Mouse (Mus musculus) midbrain, embryonic 14.5 days (tissue): ENCODE data around the gene Strn4. TPM values are rescaled to one million over a fixed set of nuclear protein-coding genes. Genes with fewer than 3 reads are reported as not detected.

Experiments
- ATAC-seq: fragments of 200-750 bp; cut with Nextera tagmentation; 2 replicates; pipeline ENCODE4 v1.8.0; 2017; ENCODE audit warnings: moderate number of reproducible peaks, moderate library complexity; ENCODE audit not compliant: low FRiP score, low TSS enrichment
- DNase-seq: peaks from one replicate; pipeline ENCODE4 v3.0.0-alpha.2; 2015
- H3K27ac ChIP-seq: fragments of 300-500 bp; sonication (generic); replicated peaks from 2 replicates; pipeline ENCODE4 v1.5.1; 2014; ENCODE audit warnings: mild to moderate bottlenecking, low read depth, low read length, moderate library complexity
- H3K27me3 ChIP-seq: fragments of 300-500 bp; sonication (generic); 2 replicates; pipeline ENCODE4 v1.6.1; 2014; ENCODE audit warnings: low read length, control low read depth, mixed read lengths; ENCODE audit not compliant: control insufficient read depth, insufficient read depth
- H3K36me3 ChIP-seq: fragments of 300-500 bp; sonication (generic); 2 replicates; pipeline ENCODE4 v1.6.1; 2014; ENCODE audit warnings: low read length, control low read depth; ENCODE audit not compliant: control insufficient read depth, insufficient read depth
- H3K4me1 ChIP-seq: fragments of 300-500 bp; sonication (generic); 2 replicates; pipeline ENCODE4 v1.6.1; 2014; ENCODE audit warnings: mild to moderate bottlenecking, antibody characterized with exemption, low read length, control low read depth; ENCODE audit not compliant: control insufficient read depth, insufficient read depth
- H3K4me2 ChIP-seq: fragments of 300-500 bp; sonication (generic); 2 replicates; pipeline ENCODE4 v1.6.1; 2014; ENCODE audit warnings: mild to moderate bottlenecking, low read length, moderate library complexity
- H3K4me3 ChIP-seq: fragments of 300-500 bp; sonication (generic); replicated peaks from 2 replicates; pipeline ENCODE4 v1.5.1; 2014; ENCODE audit warnings: low read depth, low read length
- H3K9ac ChIP-seq: fragments of 300-500 bp; sonication (generic); replicated peaks from 2 replicates; pipeline ENCODE4 v1.6.1; 2014; ENCODE audit warnings: mild to moderate bottlenecking, low read length, moderate library complexity
- H3K9me3 ChIP-seq: fragments of 300-500 bp; sonication (generic); 2 replicates; pipeline ENCODE4 v1.6.1; 2016; ENCODE audit warnings: low read length, control low read depth, mixed read lengths; ENCODE audit not compliant: control insufficient read depth
- WGBS: fragments of 180-500 bp; shearing (Covaris S2); extraction: QIAGEN DNeasy Blood & Tissue Kit; methylation state at CpG from one replicate; pipeline ENCODE4 v1.1.7; 2014; 5-methylcytosine and 5-hydroxymethylcytosine counted together
- polyA plus RNA-seq: library from polyadenylated mRNA; unstranded; fragments of >200 nt; fragmentation: Nextera tagmentation; extraction: Ambion mirVana; gene quantifications from 2 replicates; pipeline ENCODE4 v1.2.1, GENCODE M21; 2014

The Strn4 gene
- polyA plus RNA-seq, 1 experiment from 2014 or later: 213 TPM

GRCm38 (mm10) chr7:16827274-16827673 lies 11.6 kb downstream of the Strn4 start:
- no peaks in the 10 kb centered on the region for H3K4me1 ChIP-seq
- H3K9me3 ChIP-seq: no peaks in the 10 kb centered on the region
- H3K27ac ChIP-seq: no peak overlapping the region
- DNase-seq (no peak), ATAC-seq (no peak)
- H3K4me2 ChIP-seq: no peak overlapping the region
- H3K4me3 ChIP-seq: no peak overlapping the region
- H3K36me3 ChIP-seq: peaks cover 99% of the 10 kb centered on the region
- WGBS: 90% methylated on average over 4 of the region's 4 CpGs
- H3K9ac ChIP-seq: no peak overlapping the region; the same call in 1 of the 2 replicates
- no peaks in the 10 kb centered on the region for H3K27me3 ChIP-seq

- DNase-seq (no peak), ATAC-seq (no peak)
- H3K36me3 ChIP-seq: peaks cover 99% of the 10 kb centered on the region
- no peak overlapping the region for H3K4me3 ChIP-seq
- no peak overlapping the region for H3K27ac ChIP-seq
- no peak overlapping the region for H3K9ac ChIP-seq
- no peaks in the 10 kb centered on the region for H3K9me3 ChIP-seq
- H3K4me1 ChIP-seq: no peaks in the 10 kb centered on the region
- H3K4me2 ChIP-seq: no peak overlapping the region
- H3K27me3 ChIP-seq: no peaks in the 10 kb centered on the region
- 89% methylated on average over 9 of the region's 9 CpGs for WGBS
Observed at GRCm38 (mm10) chr7:16830449-16830848, 14.8 kb downstream of the Strn4 start.

DNA sequence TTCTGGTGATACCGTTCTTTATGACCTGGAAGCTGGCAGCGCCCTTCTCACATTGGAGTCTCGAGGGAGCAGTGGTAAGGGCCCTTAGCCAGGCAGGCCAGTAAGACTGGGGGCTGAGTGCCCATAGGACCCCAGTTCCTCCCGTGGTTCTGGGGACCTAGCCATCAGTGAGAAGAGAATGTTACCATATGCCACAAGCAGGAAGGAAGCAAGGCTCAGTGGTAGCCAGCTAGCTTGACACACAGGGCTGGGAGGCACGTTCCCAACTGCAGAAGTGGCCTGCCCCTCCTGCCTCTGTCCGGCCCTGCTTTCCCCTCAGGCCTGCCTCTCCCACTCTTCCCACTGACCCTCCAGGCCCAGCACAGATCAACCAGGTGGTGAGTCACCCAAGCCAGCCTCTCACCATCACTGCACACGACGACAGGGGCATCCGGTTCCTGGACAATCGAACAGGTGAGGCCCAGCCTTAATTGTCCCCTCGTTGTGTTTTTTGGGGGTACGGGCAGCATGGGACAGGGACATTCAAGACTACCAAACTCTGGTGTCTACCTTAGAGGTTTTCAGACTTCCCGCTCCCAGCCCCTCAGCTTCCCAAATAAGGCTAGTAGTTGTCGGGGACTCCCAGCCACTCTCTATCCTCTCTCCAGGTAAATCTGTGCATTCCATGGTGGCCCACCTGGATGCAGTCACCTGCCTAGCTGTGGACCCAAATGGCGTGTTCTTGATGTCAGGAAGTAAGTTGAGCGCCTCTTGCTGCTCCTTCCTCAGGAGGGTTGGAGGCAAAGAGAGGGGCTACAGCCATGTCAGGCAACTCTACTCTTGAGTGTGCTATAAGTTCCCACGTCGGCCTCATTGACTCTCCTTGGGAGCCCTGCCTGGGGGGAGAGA lies 22.5 kb downstream of the Strn4 start:
- Histone ChIP-seq H3K4me3 (no peak overlapping the region), H3K9ac (no peak overlapping the region), H3K27me3 (no peaks in the 10 kb centered on the region), H3K36me3 (peaks cover 78% of the 10 kb centered on the region), H3K4me1 (no peaks in the 10 kb centered on the region), H3K4me2 (no peak overlapping the region), H3K27ac (no peak overlapping the region), H3K9me3 (no peaks in the 10 kb centered on the region)
- DNase-seq (no peak), ATAC-seq (no peak)
- WGBS: 96% methylated on average over 18 of the region's 18 CpGs

DNA sequence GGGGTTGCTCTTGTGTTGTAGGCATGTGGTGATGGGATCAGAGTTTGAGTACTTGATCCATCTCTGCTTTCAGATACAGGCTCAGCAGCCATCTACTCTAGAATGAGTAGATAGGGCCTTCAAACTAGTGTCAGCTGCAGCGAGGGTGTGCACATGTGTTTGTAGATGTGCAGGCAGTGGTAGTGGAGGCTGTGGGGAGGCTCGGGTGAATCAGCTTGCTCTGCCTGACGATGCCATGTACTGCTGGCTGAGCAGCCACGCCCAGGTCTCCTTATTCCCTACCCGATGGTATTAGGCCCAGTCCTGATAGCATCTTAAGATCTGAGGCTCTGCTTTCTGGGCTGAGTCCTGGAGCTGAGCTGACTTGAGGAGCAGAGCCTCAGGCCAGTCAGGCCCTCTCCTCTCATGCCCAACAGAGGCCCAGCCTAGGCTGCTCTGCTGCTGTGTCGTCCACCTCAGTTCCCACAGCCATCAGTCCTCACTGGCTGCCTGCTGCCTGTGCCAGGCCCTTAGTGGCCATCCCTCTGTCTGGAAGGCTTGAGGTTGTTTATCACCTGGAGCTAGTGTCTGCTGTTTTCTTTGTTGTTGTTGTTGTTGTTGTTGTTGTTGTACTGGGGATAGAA lies 23.2 kb downstream of the Strn4 start:
- peaks cover 6% of the 10 kb centered on the region for H3K4me1 ChIP-seq
- no peak for ATAC-seq

GRCm38 (mm10) chr7:16839427-16840108 lies 23.9 kb downstream of the Strn4 start:
- WGBS: 94% methylated on average over 12 of the region's 12 CpGs
- no peak overlapping the region for H3K27ac ChIP-seq
- H3K27me3 ChIP-seq: no peaks in the 10 kb centered on the region
- H3K36me3 ChIP-seq: peaks cover 64% of the 10 kb centered on the region
- no peak overlapping the region for H3K4me2 ChIP-seq
- H3K4me3 ChIP-seq: no peak overlapping the region
- H3K9ac ChIP-seq: no peak overlapping the region
- ATAC-seq: no peak
- no peaks in the 10 kb centered on the region for H3K9me3 ChIP-seq
- peaks cover 12% of the 10 kb centered on the region for H3K4me1 ChIP-seq
- no peak for DNase-seq

More for the DNA sequence above, 23.2 kb downstream of the Strn4 start:
- WGBS: 90% methylated on average over 6 of the region's 6 CpGs
- Histone ChIP-seq H3K9me3 (no peaks in the 10 kb centered on the region), H3K4me3 (no peak overlapping the region), H3K27me3 (no peaks in the 10 kb centered on the region), H3K9ac (no peak overlapping the region), H3K4me2 (no peak overlapping the region), H3K36me3 (peaks cover 71% of the 10 kb centered on the region), H3K27ac (no peak overlapping the region)
- DNase-seq: no peak

- ATAC-seq: no peak
- Histone ChIP-seq H3K4me1 (peaks cover 12% of the 10 kb centered on the region), H3K27ac (no peak overlapping the region), H3K4me2 (no peak overlapping the region), H3K9ac (no peak overlapping the region), H3K9me3 (no peaks in the 10 kb centered on the region), H3K36me3 (peaks cover 59% of the 10 kb centered on the region), H3K4me3 (no peak overlapping the region), H3K27me3 (no peaks in the 10 kb centered on the region)
- DNase-seq: no peak
- WGBS: 89% methylated on average over 2 of the region's 2 CpGs
Observed at GRCm38 (mm10) chr7:16840109-16840491, 24.4 kb downstream of the Strn4 start.

DNA sequence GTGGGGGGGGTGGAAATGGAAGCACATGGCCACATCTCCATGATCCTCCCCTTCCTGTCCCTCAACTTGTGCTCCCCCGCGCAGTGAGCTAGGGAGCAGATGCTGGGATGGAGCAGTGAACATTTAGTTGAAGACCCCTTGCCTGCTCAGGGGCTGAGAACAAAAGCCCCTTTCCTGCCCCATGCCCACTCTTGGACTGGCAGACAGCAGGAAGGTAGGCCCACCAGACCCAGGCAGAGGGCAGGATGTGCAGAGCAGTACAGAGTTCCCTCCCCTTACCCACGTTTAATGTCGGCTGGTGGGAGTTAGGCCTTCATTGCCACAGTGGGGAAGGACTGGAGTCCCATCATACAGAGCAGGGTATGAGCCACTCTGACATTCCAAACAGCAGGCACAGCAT lies 25.4 kb downstream of the Strn4 start:
- Histone ChIP-seq H3K27me3 (no peaks in the 10 kb centered on the region), H3K4me1 (peaks cover 12% of the 10 kb centered on the region), H3K9me3 (no peaks in the 10 kb centered on the region), H3K4me2 (no peak overlapping the region), H3K4me3 (no peak overlapping the region), H3K27ac (no peak overlapping the region), H3K36me3 (peaks cover 52% of the 10 kb centered on the region), H3K9ac (no peak overlapping the region)
- 79% methylated on average over 4 of the region's 4 CpGs for WGBS
- DNase-seq (no peak), ATAC-seq (no peak)

- peak overlapping the region; percentile 64 for H3K27ac ChIP-seq
- no peaks in the 10 kb centered on the region for H3K9me3 ChIP-seq
- H3K4me2 ChIP-seq: peak overlapping the region; percentile 96
- DNase-seq: peak; percentile 21
- peaks cover 12% of the 10 kb centered on the region for H3K4me1 ChIP-seq
- no peak for ATAC-seq
- 51% methylated on average over 11 of the region's 11 CpGs for WGBS
- H3K9ac ChIP-seq: peak overlapping the region; percentile 40; the same call in 1 of the 2 replicates
- peaks cover 50% of the 10 kb centered on the region for H3K36me3 ChIP-seq
- no peaks in the 10 kb centered on the region for H3K27me3 ChIP-seq
- peak overlapping the region; percentile 53 for H3K4me3 ChIP-seq
Observed at GRCm38 (mm10) chr7:16841561-16842560, 26.2 kb downstream of the Strn4 start.
